Mouse (Mus musculus): ENCODE results near the gene Klf6. TPM values are rescaled to one million over a fixed set of nuclear protein-coding genes. Genes with fewer than 3 reads are reported as not detected.

The Klf6 gene
- polyA plus RNA-seq, 1 experiment = 21.2 TPM

- H3K4me2 ChIP-seq (ENCODE audit: low read depth) = peak overlapping the region; percentile 95
- no peaks in the 10 kb centered on the region for H3K27me3 ChIP-seq (ENCODE audit: control insufficient read depth, insufficient read depth, insufficient read length)
- peak; percentile 67 for TF ChIP-seq USF1 (IDR thresholded peaks at IDR 0.05; ENCODE audit: low read depth)
- TF ChIP-seq POLR2A (IDR thresholded peaks at IDR 0.05; ENCODE audit: insufficient read length, low read depth) = no peak
- TF ChIP-seq TCF3 (IDR thresholded peaks at IDR 0.05; ENCODE audit: insufficient read length, low read depth) = no peak
- H3ac ChIP-seq (ENCODE audit: control insufficient read depth, insufficient read length) = no peak overlapping the region
- H3K36me3 ChIP-seq (ENCODE audit: control insufficient read depth, insufficient read depth) = no peaks in the 10 kb centered on the region
- no peaks in the 10 kb centered on the region for H3K79me2 ChIP-seq (ENCODE audit: control insufficient read depth, insufficient read depth)
- no peak overlapping the region for H3K4me3 ChIP-seq
These were observed 16.9 kb upstream of the Klf6 start for GRCm38 (mm10) chr13:5844338-5844737.

- Histone ChIP-seq H3ac (ENCODE audit: control insufficient read depth, insufficient read length) (no peak overlapping the region), H3K79me2 (ENCODE audit: control insufficient read depth, insufficient read depth) (no peaks in the 10 kb centered on the region), H3K36me3 (ENCODE audit: control insufficient read depth, insufficient read depth) (no peaks in the 10 kb centered on the region), H3K4me3 (peak overlapping the region; percentile 5), H3K4me2 (ENCODE audit: low read depth) (peak overlapping the region; percentile 95), H3K27me3 (ENCODE audit: control insufficient read depth, insufficient read depth, insufficient read length) (no peaks in the 10 kb centered on the region)
- TF ChIP-seq POLR2AphosphoS2 (IDR thresholded peaks at IDR 0.05; ENCODE audit: insufficient read length, low read depth) (peak; percentile 7), REST (IDR thresholded peaks at IDR 0.05; ENCODE audit: insufficient read depth, insufficient read length) (no peak), POLR2A (IDR thresholded peaks at IDR 0.05; ENCODE audit: insufficient read length, low read depth) (peak; percentile 57), MYOD1 (IDR thresholded peaks at IDR 0.05; ENCODE audit: control insufficient read depth in 1 of 3, insufficient read length in 2 of 3, low read depth in 2 of 3) (peak in 2 of 3 experiments; percentile 46 to 78), TCF12 (IDR thresholded peaks at IDR 0.05; ENCODE audit: insufficient read depth, poor library complexity, severe bottlenecking) (peak; percentile 35), SRF (IDR thresholded peaks at IDR 0.05; ENCODE audit: control insufficient read depth, insufficient read length, low read depth) (no peak), MAX (IDR thresholded peaks at IDR 0.05; ENCODE audit: low read depth) (no peak), CEBPB (IDR thresholded peaks at IDR 0.05; ENCODE audit: insufficient read depth, poor library complexity, severe bottlenecking) (0 out of 2 replicates have a peak, but pooled peaks have one; percentile 37), TCF3 (IDR thresholded peaks at IDR 0.05; ENCODE audit: insufficient read length, low read depth) (no peak), E2F4 (IDR thresholded peaks at IDR 0.05; ENCODE audit: insufficient read depth) (no peak), MYOG (IDR thresholded peaks at IDR 0.05; ENCODE audit: control insufficient read depth in 1 of 3, insufficient read depth in 1 of 3, insufficient read length in 2 of 3, low read depth in 2 of 3) (peak in 2 of 3 experiments; percentile 9 to 62)
These were observed 16.1 kb upstream of the Klf6 start for GRCm38 (mm10) chr13:5845161-5845590.

- H3K27me3 ChIP-seq (ENCODE audit: control insufficient read depth, insufficient read depth, insufficient read length) = no peaks in the 10 kb centered on the region
- H3K79me2 ChIP-seq (ENCODE audit: control insufficient read depth, insufficient read depth) = no peaks in the 10 kb centered on the region
- TF ChIP-seq MYOG (IDR thresholded peaks at IDR 0.05; ENCODE audit: control insufficient read depth in 1 of 3, insufficient read depth in 1 of 3, insufficient read length in 2 of 3, low read depth in 2 of 3) = no peak
- no peak for TF ChIP-seq POLR2AphosphoS2 (IDR thresholded peaks at IDR 0.05; ENCODE audit: insufficient read length, low read depth)
- TF ChIP-seq CEBPB (IDR thresholded peaks at IDR 0.05; ENCODE audit: insufficient read depth, poor library complexity, severe bottlenecking) = peak; percentile 57
- no peak for TF ChIP-seq TCF3 (IDR thresholded peaks at IDR 0.05; ENCODE audit: insufficient read length, low read depth)
- no peak overlapping the region for H3ac ChIP-seq (ENCODE audit: control insufficient read depth, insufficient read length)
- no peaks in the 10 kb centered on the region for H3K36me3 ChIP-seq (ENCODE audit: control insufficient read depth, insufficient read depth)
- peak overlapping the region; percentile 95 for H3K4me2 ChIP-seq (ENCODE audit: low read depth)
- H3K4me3 ChIP-seq = peak overlapping the region; percentile 5
These were observed 15.7 kb upstream of the Klf6 start for GRCm38 (mm10) chr13:5845605-5846004.

GRCm38 (mm10) chr13:5846860-5847259 is 14.4 kb upstream of the Klf6 start:
- H3K79me2 ChIP-seq (ENCODE audit: control insufficient read depth, insufficient read depth) = no peaks in the 10 kb centered on the region
- H3K27me3 ChIP-seq (ENCODE audit: control insufficient read depth, insufficient read depth, insufficient read length) = no peaks in the 10 kb centered on the region
- TF ChIP-seq POLR2AphosphoS2 (IDR thresholded peaks at IDR 0.05; ENCODE audit: insufficient read length, low read depth) = no peak
- TF ChIP-seq E2F4 (IDR thresholded peaks at IDR 0.05; ENCODE audit: insufficient read depth) = no peak
- no peak for TF ChIP-seq MYOD1 (IDR thresholded peaks at IDR 0.05; ENCODE audit: control insufficient read depth in 1 of 3, insufficient read length in 2 of 3, low read depth in 2 of 3)
- TF ChIP-seq USF1 (IDR thresholded peaks at IDR 0.05; ENCODE audit: low read depth) = no peak
- no peak for TF ChIP-seq SRF (IDR thresholded peaks at IDR 0.05; ENCODE audit: control insufficient read depth, insufficient read length, low read depth)
- no peak for TF ChIP-seq CEBPB (IDR thresholded peaks at IDR 0.05; ENCODE audit: insufficient read depth, poor library complexity, severe bottlenecking)
- no peak for TF ChIP-seq MYOG (IDR thresholded peaks at IDR 0.05; ENCODE audit: control insufficient read depth in 1 of 3, insufficient read depth in 1 of 3, insufficient read length in 2 of 3, low read depth in 2 of 3)
- TF ChIP-seq MAX (IDR thresholded peaks at IDR 0.05; ENCODE audit: low read depth) = no peak
- TF ChIP-seq REST (IDR thresholded peaks at IDR 0.05; ENCODE audit: insufficient read depth, insufficient read length) = no peak
- H3K4me3 ChIP-seq = no peak overlapping the region
- no peak overlapping the region for H3ac ChIP-seq (ENCODE audit: control insufficient read depth, insufficient read length)
- H3K4me2 ChIP-seq (ENCODE audit: low read depth) = no peak overlapping the region
- H3K36me3 ChIP-seq (ENCODE audit: control insufficient read depth, insufficient read depth) = no peaks in the 10 kb centered on the region

GRCm38 (mm10) chr13:5847736-5848135 is 13.5 kb upstream of the Klf6 start:
- H3K4me2 ChIP-seq (ENCODE audit: low read depth) = no peak overlapping the region
- no peaks in the 10 kb centered on the region for H3K36me3 ChIP-seq (ENCODE audit: control insufficient read depth, insufficient read depth)
- H3K4me3 ChIP-seq = no peak overlapping the region
- TF ChIP-seq MYOD1 (IDR thresholded peaks at IDR 0.05; ENCODE audit: control insufficient read depth in 1 of 3, insufficient read length in 2 of 3, low read depth in 2 of 3) (no peak), TCF12 (IDR thresholded peaks at IDR 0.05; ENCODE audit: insufficient read depth, poor library complexity, severe bottlenecking) (no peak), USF1 (IDR thresholded peaks at IDR 0.05; ENCODE audit: low read depth) (no peak)
- H3ac ChIP-seq (ENCODE audit: control insufficient read depth, insufficient read length) = no peak overlapping the region
- no peaks in the 10 kb centered on the region for H3K27me3 ChIP-seq (ENCODE audit: control insufficient read depth, insufficient read depth, insufficient read length)
- no peaks in the 10 kb centered on the region for H3K79me2 ChIP-seq (ENCODE audit: control insufficient read depth, insufficient read depth)
